Mouse (Mus musculus) heart, embryonic 10.5 days (tissue): ENCODE measurements at regions not wholly inside any gene's neighbourhood (a gene's known extent, or its start where the extent isn't known, plus 50 kb on each side); places are given as distances from the start of the nearest gene placed in this dataset.

Source experiments
- DNase-seq: peaks from one replicate; pipeline ENCODE4 v3.0.0-alpha.2; 2017; ENCODE audit warnings: low spot score
- H3K27ac ChIP-seq: fragments of 300-500 bp; sonication (generic); 2 replicates; pipeline ENCODE4 v1.5.1; 2016; ENCODE audit warnings: mild to moderate bottlenecking
- H3K27me3 ChIP-seq: fragments of 300-500 bp; sonication (generic); 2 replicates; pipeline ENCODE4 v1.6.1; 2016; ENCODE audit warnings: mild to moderate bottlenecking; ENCODE audit not compliant: poor library complexity, insufficient read depth, severe bottlenecking
- H3K36me3 ChIP-seq: fragments of 300-500 bp; sonication (generic); 2 replicates; pipeline ENCODE4 v1.6.1; 2016; ENCODE audit warnings: mild to moderate bottlenecking, moderate library complexity
- H3K4me1 ChIP-seq: fragments of 300-500 bp; sonication (generic); 2 replicates; pipeline ENCODE4 v1.6.1; 2016; ENCODE audit warnings: mild to moderate bottlenecking
- H3K4me3 ChIP-seq: fragments of 300-500 bp; sonication (generic); 2 replicates; pipeline ENCODE4 v1.5.1; 2016; ENCODE audit warnings: mild to moderate bottlenecking, moderate library complexity
- H3K9me3 ChIP-seq: fragments of 300-500 bp; sonication (generic); 2 replicates; pipeline ENCODE4 v1.6.1; 2016; ENCODE audit warnings: mild to moderate bottlenecking, moderate library complexity
- WGBS: fragments of 180-500 bp; shearing (Covaris S2); methylation state at CpG from one replicate; pipeline ENCODE4 v1.1.7; 2016; 5-methylcytosine and 5-hydroxymethylcytosine counted together

GRCm38 (mm10) chr13:33721851-33722250, 60.6 kb downstream of the Serpinb6d start:
- no peaks in the 10 kb centered on the region for H3K36me3 ChIP-seq
- H3K27me3 ChIP-seq: no peaks in the 10 kb centered on the region
- no peak for DNase-seq
- no peaks in the 10 kb centered on the region for H3K9me3 ChIP-seq
- no peak overlapping the region for H3K27ac ChIP-seq
- H3K4me3 ChIP-seq: no peak overlapping the region
- H3K4me1 ChIP-seq: no peaks in the 10 kb centered on the region

DNA sequence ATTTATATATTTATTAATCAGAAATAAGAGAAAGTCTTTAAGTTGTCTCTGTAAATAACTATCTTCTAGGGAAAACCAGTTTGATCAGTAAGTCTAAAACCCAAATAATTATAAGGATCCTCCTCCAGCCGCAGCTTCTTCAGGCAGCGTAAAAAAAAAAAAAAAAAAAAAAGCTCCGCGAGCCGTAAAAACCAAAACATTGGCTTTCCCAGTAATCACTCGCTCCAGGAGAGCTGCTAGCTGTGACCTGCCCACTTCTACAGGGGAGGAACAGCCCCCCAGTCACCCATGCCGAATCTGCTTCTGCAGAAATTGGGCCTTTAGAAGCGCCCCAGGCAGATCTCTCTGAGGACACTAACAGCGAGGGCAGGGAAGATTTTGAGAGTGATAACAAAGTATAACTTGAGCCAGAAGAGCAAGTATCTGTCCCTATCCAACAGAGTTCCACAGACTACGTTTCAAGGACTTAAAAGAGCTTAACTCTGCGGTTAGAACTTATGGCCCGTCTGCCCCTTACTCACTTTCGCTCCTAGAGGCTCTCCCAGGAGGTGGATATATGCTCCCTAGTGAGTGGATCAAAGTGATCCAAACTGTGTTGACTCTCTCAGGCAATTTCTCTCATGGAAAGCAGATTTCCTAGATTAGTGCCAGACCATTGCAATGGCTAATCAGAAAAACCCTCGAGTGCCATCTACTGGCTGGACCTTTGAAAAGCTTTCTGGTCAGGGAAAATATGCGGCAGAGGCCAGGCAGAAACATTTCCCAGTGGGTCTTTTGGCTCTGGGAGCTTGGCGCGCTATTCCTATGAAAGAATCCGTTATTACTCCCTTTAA, 80.7 kb downstream of the Serpinb6e start:
- Histone ChIP-seq H3K27ac (no peak overlapping the region), H3K9me3 (no peaks in the 10 kb centered on the region), H3K4me1 (no peaks in the 10 kb centered on the region), H3K4me3 (peak overlapping the region; percentile 45), H3K27me3 (no peaks in the 10 kb centered on the region), H3K36me3 (no peaks in the 10 kb centered on the region)
- peak; percentile 68 for DNase-seq
- 43% methylated on average over 18 of the region's 18 CpGs for WGBS

DNA sequence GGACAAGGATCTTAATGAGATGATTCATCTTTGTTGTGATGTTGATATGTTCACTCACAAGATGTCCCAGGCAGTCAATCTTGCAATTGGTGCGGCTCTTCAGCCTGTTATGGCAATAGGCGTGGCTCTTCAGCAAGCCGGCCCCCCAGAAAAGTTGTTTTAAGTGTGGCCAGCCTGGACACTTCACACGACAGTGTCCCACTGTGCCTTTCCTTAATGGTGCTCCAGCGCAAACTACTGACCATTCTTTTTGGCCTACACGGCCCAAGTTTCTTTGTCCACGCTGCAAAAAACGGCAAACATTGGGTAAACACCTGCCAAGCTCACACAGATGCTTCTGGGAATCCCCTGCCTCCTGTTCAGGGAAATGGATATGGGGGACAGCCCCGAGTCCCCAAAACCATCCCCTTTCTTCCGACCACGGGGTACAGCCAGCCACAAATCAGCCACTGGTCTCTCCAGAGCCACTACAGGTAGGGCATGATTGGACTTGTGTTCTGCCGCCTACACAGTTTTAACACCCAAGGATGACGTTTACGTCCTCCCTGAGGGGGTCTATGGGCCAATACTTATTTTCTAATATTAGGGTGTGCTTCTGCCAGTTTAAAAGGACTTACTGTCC, 79.8 kb downstream of the Serpinb6e start:
- Histone ChIP-seq H3K9me3 (no peaks in the 10 kb centered on the region), H3K27ac (no peak overlapping the region), H3K27me3 (no peaks in the 10 kb centered on the region), H3K4me3 (no peak overlapping the region), H3K36me3 (no peaks in the 10 kb centered on the region), H3K4me1 (no peaks in the 10 kb centered on the region)
- peak; percentile 57 for DNase-seq
- 79% methylated on average over 14 of the region's 14 CpGs for WGBS
